Mouse (Mus musculus) limb, embryonic 15.5 days (tissue): ENCODE measurements at regions not wholly inside any gene's neighbourhood (a gene's known extent, or its start where the extent isn't known, plus 50 kb on each side); places are given as distances from the start of the nearest gene placed in this dataset.

ENCODE experiments used
- ATAC-seq: fragments of 200-750 bp; cut with Nextera tagmentation; 2 replicates; pipeline ENCODE4 v1.8.0; 2017; ENCODE audit warnings: low read depth, moderate TSS enrichment; ENCODE audit not compliant: insufficient number of reproducible peaks, low FRiP score, low TSS enrichment
- H3K27ac ChIP-seq: fragments of 300-500 bp; sonication (generic); 2 replicates; pipeline ENCODE4 v1.5.1; 2015; ENCODE audit warnings: moderate library complexity, mild to moderate bottlenecking, inconsistent platforms
- H3K27me3 ChIP-seq: fragments of 300-500 bp; sonication (generic); 2 replicates; pipeline ENCODE4 v1.6.1; 2015; ENCODE audit warnings: inconsistent platforms
- H3K36me3 ChIP-seq: fragments of 300-500 bp; sonication (generic); 2 replicates; pipeline ENCODE4 v1.6.1; 2015; ENCODE audit warnings: inconsistent platforms
- H3K4me1 ChIP-seq: fragments of 300-500 bp; sonication (generic); 2 replicates; pipeline ENCODE4 v1.6.1; 2015; ENCODE audit warnings: inconsistent platforms
- H3K4me2 ChIP-seq: fragments of 300-500 bp; sonication (generic); 2 replicates; pipeline ENCODE4 v1.6.1; 2015; ENCODE audit warnings: mild to moderate bottlenecking, inconsistent platforms
- H3K4me3 ChIP-seq: fragments of 300-500 bp; sonication (generic); 2 replicates; pipeline ENCODE4 v1.5.1; 2015; ENCODE audit warnings: mild to moderate bottlenecking, inconsistent platforms
- H3K9ac ChIP-seq: fragments of 300-500 bp; sonication (generic); 2 replicates; pipeline ENCODE4 v1.6.1; 2015; ENCODE audit warnings: inconsistent platforms
- H3K9me3 ChIP-seq: fragments of 300-500 bp; sonication (generic); 2 replicates; pipeline ENCODE4 v1.6.1; 2016; ENCODE audit warnings: inconsistent platforms
- WGBS: fragments of 180-500 bp; shearing (Covaris S2); methylation state at CpG from one replicate; pipeline ENCODE4 v1.1.7; 2015; 5-methylcytosine and 5-hydroxymethylcytosine counted together

GRCm38 (mm10) chr12:71370091-71370490 is 60.4 kb downstream of the Dact1 start:
- Histone ChIP-seq H3K27ac (no peak overlapping the region), H3K9me3 (no peaks in the 10 kb centered on the region), H3K4me3 (no peak overlapping the region), H3K27me3 (peaks cover 14% of the 10 kb centered on the region; the same call in 1 of the 2 replicates), H3K4me2 (no peak overlapping the region), H3K4me1 (peaks cover 12% of the 10 kb centered on the region), H3K36me3 (no peaks in the 10 kb centered on the region), H3K9ac (no peak overlapping the region)
- 47% methylated on average over 5 of the region's 5 CpGs for WGBS
- no peak for ATAC-seq

GRCm38 (mm10) chr12:71371948-71372347 is 62.3 kb downstream of the Dact1 start:
- H3K9ac ChIP-seq = no peak overlapping the region
- H3K27me3 ChIP-seq = peaks cover 13% of the 10 kb centered on the region; the same call in 1 of the 2 replicates
- H3K9me3 ChIP-seq = no peaks in the 10 kb centered on the region
- no peak overlapping the region for H3K4me2 ChIP-seq
- 45% methylated on average over 5 of the region's 5 CpGs for WGBS
- H3K27ac ChIP-seq = no peak overlapping the region
- no peak for ATAC-seq
- H3K4me3 ChIP-seq = no peak overlapping the region
- H3K4me1 ChIP-seq = peaks cover 12% of the 10 kb centered on the region
- H3K36me3 ChIP-seq = no peaks in the 10 kb centered on the region

GRCm38 (mm10) chr12:71373633-71374032 is 63.9 kb downstream of the Dact1 start:
- 36% methylated on average over 2 of the region's 2 CpGs for WGBS
- Histone ChIP-seq H3K27me3 (peaks cover 5% of the 10 kb centered on the region; the same call in 1 of the 2 replicates), H3K36me3 (no peaks in the 10 kb centered on the region), H3K27ac (no peak overlapping the region), H3K9ac (no peak overlapping the region), H3K4me1 (peaks cover 12% of the 10 kb centered on the region), H3K4me2 (no peak overlapping the region), H3K4me3 (no peak overlapping the region), H3K9me3 (no peaks in the 10 kb centered on the region)
- no peak for ATAC-seq

- Histone ChIP-seq H3K36me3 (no peaks in the 10 kb centered on the region), H3K27ac (no peak overlapping the region), H3K4me3 (no peak overlapping the region), H3K9ac (no peak overlapping the region), H3K4me2 (no peak overlapping the region), H3K27me3 (no peaks in the 10 kb centered on the region), H3K4me1 (peaks cover 12% of the 10 kb centered on the region), H3K9me3 (no peaks in the 10 kb centered on the region)
- no peak for ATAC-seq
- 52% methylated on average over 8 of the region's 8 CpGs for WGBS
Measured at GRCm38 (mm10) chr12:71376446-71376845, 66.8 kb downstream of the Dact1 start.

GRCm38 (mm10) chr12:71376966-71377365 is 67.3 kb downstream of the Dact1 start:
- H3K4me3 ChIP-seq = 0 out of 2 replicates have a peak overlapping the region, but pooled peaks have one; percentile 5
- no peak for ATAC-seq
- WGBS = 25% methylated on average over 9 of the region's 9 CpGs
- H3K9ac ChIP-seq = no peak overlapping the region
- H3K27me3 ChIP-seq = no peaks in the 10 kb centered on the region
- H3K4me2 ChIP-seq = peak overlapping the region; percentile 26; the same call in 1 of the 2 replicates
- H3K27ac ChIP-seq = no peak overlapping the region
- H3K9me3 ChIP-seq = no peaks in the 10 kb centered on the region
- H3K4me1 ChIP-seq = peaks cover 8% of the 10 kb centered on the region
- H3K36me3 ChIP-seq = no peaks in the 10 kb centered on the region

GRCm38 (mm10) chr12:71379626-71380423 is 70.1 kb downstream of the Dact1 start:
- 80% methylated on average over 8 of the region's 8 CpGs for WGBS
- Histone ChIP-seq H3K9ac (no peak overlapping the region), H3K4me1 (no peaks in the 10 kb centered on the region), H3K4me2 (no peak overlapping the region), H3K27ac (no peak overlapping the region), H3K4me3 (no peak overlapping the region), H3K9me3 (no peaks in the 10 kb centered on the region), H3K36me3 (no peaks in the 10 kb centered on the region), H3K27me3 (no peaks in the 10 kb centered on the region)
- no peak for ATAC-seq

GRCm38 (mm10) chr12:71380424-71380761 is 70.7 kb downstream of the Dact1 start:
- no peak overlapping the region for H3K9ac ChIP-seq
- ATAC-seq = no peak
- H3K36me3 ChIP-seq = no peaks in the 10 kb centered on the region
- no peaks in the 10 kb centered on the region for H3K27me3 ChIP-seq
- H3K9me3 ChIP-seq = no peaks in the 10 kb centered on the region
- H3K27ac ChIP-seq = no peak overlapping the region
- no peak overlapping the region for H3K4me2 ChIP-seq
- H3K4me3 ChIP-seq = no peak overlapping the region
- 78% methylated on average over 3 of the region's 3 CpGs for WGBS
- H3K4me1 ChIP-seq = no peaks in the 10 kb centered on the region

- H3K9me3 ChIP-seq = no peaks in the 10 kb centered on the region
- H3K4me3 ChIP-seq = no peak overlapping the region
- no peak overlapping the region for H3K4me2 ChIP-seq
- H3K27ac ChIP-seq = no peak overlapping the region
- no peak for ATAC-seq
- no peak overlapping the region for H3K9ac ChIP-seq
- H3K36me3 ChIP-seq = no peaks in the 10 kb centered on the region
- H3K4me1 ChIP-seq = no peaks in the 10 kb centered on the region
- 58% methylated on average over 3 of the region's 3 CpGs for WGBS
- H3K27me3 ChIP-seq = no peaks in the 10 kb centered on the region
Measured at GRCm38 (mm10) chr12:71386251-71386650, 76.6 kb downstream of the Dact1 start.

- Histone ChIP-seq H3K4me3 (no peak overlapping the region), H3K36me3 (no peaks in the 10 kb centered on the region)
- WGBS = 81% methylated on average over 6 of the region's 6 CpGs
Measured at GRCm38 (mm10) chr12:71391481-71391880, 81.8 kb downstream of the Dact1 start.

GRCm38 (mm10) chr12:71393752-71394151 is 84.1 kb downstream of the Dact1 start:
- no peak overlapping the region for H3K4me3 ChIP-seq

More at GRCm38 (mm10) chr12:71391481-71391880, 81.8 kb downstream of the Dact1 start:
- no peak overlapping the region for H3K4me2 ChIP-seq
- H3K27ac ChIP-seq = no peak overlapping the region
- 0 out of 2 replicates have a peak, but pooled peaks cover 5% of the 10 kb centered on the region for H3K4me1 ChIP-seq
- no peak for ATAC-seq
- H3K9me3 ChIP-seq = no peaks in the 10 kb centered on the region
- H3K27me3 ChIP-seq = no peaks in the 10 kb centered on the region
- H3K9ac ChIP-seq = no peak overlapping the region

GRCm38 (mm10) chr12:71397456-71397855 is 87.8 kb downstream of the Dact1 start:
- no peaks in the 10 kb centered on the region for H3K9me3 ChIP-seq
- 0 out of 2 replicates have a peak, but pooled peaks cover 5% of the 10 kb centered on the region for H3K4me1 ChIP-seq
- no peaks in the 10 kb centered on the region; the same call in 1 of the 2 replicates for H3K27me3 ChIP-seq
- H3K4me3 ChIP-seq = no peak overlapping the region
- H3K9ac ChIP-seq = no peak overlapping the region
- H3K4me2 ChIP-seq = no peak overlapping the region
- ATAC-seq = no peak
- WGBS = 91% methylated on average over 7 of the region's 7 CpGs
- H3K36me3 ChIP-seq = no peaks in the 10 kb centered on the region
- no peak overlapping the region for H3K27ac ChIP-seq

More at GRCm38 (mm10) chr12:71393752-71394151, 84.1 kb downstream of the Dact1 start:
- 0 out of 2 replicates have a peak, but pooled peaks cover 5% of the 10 kb centered on the region for H3K4me1 ChIP-seq
- H3K27ac ChIP-seq = no peak overlapping the region
- no peaks in the 10 kb centered on the region for H3K9me3 ChIP-seq
- no peaks in the 10 kb centered on the region for H3K36me3 ChIP-seq
- no peak overlapping the region for H3K4me2 ChIP-seq
- WGBS = 92% methylated on average over 1 of the region's 1 CpGs
- ATAC-seq = no peak
- H3K9ac ChIP-seq = no peak overlapping the region
- H3K27me3 ChIP-seq = no peaks in the 10 kb centered on the region; the same call in 1 of the 2 replicates

- Histone ChIP-seq H3K9ac (no peak overlapping the region), H3K4me2 (no peak overlapping the region), H3K4me1 (0 out of 2 replicates have a peak, but pooled peaks cover 5% of the 10 kb centered on the region), H3K4me3 (no peak overlapping the region), H3K9me3 (no peaks in the 10 kb centered on the region), H3K27me3 (peaks cover 3% of the 10 kb centered on the region), H3K27ac (no peak overlapping the region), H3K36me3 (no peaks in the 10 kb centered on the region)
- WGBS = 59% methylated on average over 3 of the region's 3 CpGs
- ATAC-seq = no peak
Measured at GRCm38 (mm10) chr12:71398701-71399100, 89.0 kb downstream of the Dact1 start.
